Mouse (Mus musculus) inflammation-experienced regulatory T-cells, adult 6 months (primary cell): ENCODE measurements at regions not wholly inside any gene's neighbourhood (a gene's known extent, or its start where the extent isn't known, plus 50 kb on each side); places are given as distances from the start of the nearest gene placed in this dataset.

Source experiments
- ATAC-seq: one replicate; pipeline ENCODE4 v1.8.0; 2017

GRCm38 (mm10) chr2:51321676-51322075 is 172.8 kb upstream of the Rnd3 start:
- ATAC-seq, result no peak

- ATAC-seq, result no peak
Observed at GRCm38 (mm10) chr2:51316452-51316851, 167.5 kb upstream of the Rnd3 start.

- no peak for ATAC-seq
Observed at GRCm38 (mm10) chr2:51313414-51313813, 164.5 kb upstream of the Rnd3 start.

- no peak for ATAC-seq
Observed at GRCm38 (mm10) chr2:51306257-51306656, 157.3 kb upstream of the Rnd3 start.

- no peak for ATAC-seq
Observed at GRCm38 (mm10) chr2:51305411-51305810, 156.5 kb upstream of the Rnd3 start.

GRCm38 (mm10) chr2:51304694-51305093 is 155.8 kb upstream of the Rnd3 start:
- ATAC-seq, result no peak

GRCm38 (mm10) chr2:51290659-51291260 is 141.8 kb upstream of the Rnd3 start:
- no peak for ATAC-seq

GRCm38 (mm10) chr2:51288678-51289077 is 139.8 kb upstream of the Rnd3 start:
- no peak for ATAC-seq

- no peak for ATAC-seq
Observed at GRCm38 (mm10) chr2:51285632-51286031, 136.7 kb upstream of the Rnd3 start.

GRCm38 (mm10) chr2:51284781-51285225 is 135.9 kb upstream of the Rnd3 start:
- ATAC-seq, result no peak

GRCm38 (mm10) chr2:51279396-51280045 is 130.6 kb upstream of the Rnd3 start:
- no peak for ATAC-seq

- ATAC-seq, result no peak
Observed at GRCm38 (mm10) chr2:51278824-51279223, 129.9 kb upstream of the Rnd3 start.

GRCm38 (mm10) chr2:51278356-51278755 is 129.4 kb upstream of the Rnd3 start:
- ATAC-seq, result no peak

- ATAC-seq, result no peak
Observed at GRCm38 (mm10) chr2:51276591-51276990, 127.7 kb upstream of the Rnd3 start.

GRCm38 (mm10) chr2:51273300-51273699 is 124.4 kb upstream of the Rnd3 start:
- no peak for ATAC-seq

- ATAC-seq, result no peak
Observed at GRCm38 (mm10) chr2:51268532-51268931, 119.6 kb upstream of the Rnd3 start.

GRCm38 (mm10) chr2:51267662-51268061 is 118.8 kb upstream of the Rnd3 start:
- no peak for ATAC-seq

GRCm38 (mm10) chr2:51262506-51262905 is 113.6 kb upstream of the Rnd3 start:
- ATAC-seq, result no peak

GRCm38 (mm10) chr2:51250798-51251197 is 101.9 kb upstream of the Rnd3 start:
- ATAC-seq, result no peak

- no peak for ATAC-seq
Observed at GRCm38 (mm10) chr2:51241573-51241972, 92.7 kb upstream of the Rnd3 start.

GRCm38 (mm10) chr2:51240000-51240399 is 91.1 kb upstream of the Rnd3 start:
- no peak for ATAC-seq

- no peak for ATAC-seq
Observed at GRCm38 (mm10) chr2:51238992-51239391, 90.1 kb upstream of the Rnd3 start.

- no peak for ATAC-seq
Observed at GRCm38 (mm10) chr2:51238131-51238931, 89.4 kb upstream of the Rnd3 start.

GRCm38 (mm10) chr2:51237451-51237850 is 88.5 kb upstream of the Rnd3 start:
- no peak for ATAC-seq
